Mouse (Mus musculus) cortical plate, adult 2 months (tissue): ENCODE measurements around the gene Arhgef7.

Source experiments
- CTCF ChIP-seq: fragments of 200-500 bp; IDR thresholded peaks from 2 replicates; pipeline ENCODE4 v1.5.1; 2011; ENCODE audit warnings: mild to moderate bottlenecking, control low read depth, low read length; ENCODE audit not compliant: insufficient read depth; ENCODE audit errors: extremely low read depth
- POLR2A ChIP-seq: fragments of 200-500 bp; IDR thresholded peaks from 2 replicates; pipeline ENCODE4 v1.6.1; 2011; ENCODE audit warnings: mild to moderate bottlenecking, low read length, control low read depth; ENCODE audit not compliant: insufficient read depth; ENCODE audit errors: extremely low read depth

- TF ChIP-seq CTCF (no peak), POLR2A (no peak)
Measured at GRCm38 (mm10) chr8:11779844-11780634, 52.5 kb downstream of the Arhgef7 start.
